Mouse (Mus musculus): Measurements from ENCODE around the gene Sh3pxd2b. TPM values are rescaled to one million over a fixed set of nuclear protein-coding genes. Genes with fewer than 3 reads are reported as not detected.

Gene Sh3pxd2b
- polyA plus RNA-seq, 1 experiment from 2014 or later, result 0.79 TPM

- no peak overlapping the region for H3K4me3 ChIP-seq (ENCODE audit: low read depth, low read length)
Measured at GRCm38 (mm10) chr11:32333235-32333634, 14.4 kb upstream of the Sh3pxd2b start.

DNA sequence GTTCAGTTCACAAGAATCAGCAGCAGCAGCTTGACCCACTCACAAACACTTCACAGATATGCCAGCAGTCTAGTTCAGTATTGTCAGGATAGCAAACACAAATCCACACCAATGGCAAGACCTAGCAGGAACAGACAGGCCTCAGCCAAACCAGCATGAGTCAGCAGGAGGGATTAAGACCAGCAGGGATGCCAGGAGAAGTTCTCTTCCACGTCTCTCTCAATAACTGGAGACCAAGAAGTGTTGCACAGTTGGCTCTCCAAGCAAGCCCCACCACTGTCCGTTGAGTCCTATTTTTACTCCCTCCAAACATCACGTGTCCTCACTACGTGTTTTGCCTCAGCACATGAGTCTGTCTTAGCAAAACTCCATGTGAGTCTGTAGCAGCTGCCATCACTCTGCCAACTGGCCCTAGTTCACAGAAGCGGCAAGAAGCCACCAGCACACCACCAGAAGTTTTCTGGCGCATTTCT lies 11.1 kb upstream of the Sh3pxd2b start:
- no peaks in the 10 kb centered on the region for H3K36me3 ChIP-seq (replicated peaks; ENCODE audit: insufficient read depth, low read length)
- no peak for TF ChIP-seq EP300 (IDR thresholded peaks at IDR 0.05; ENCODE audit: low read depth)
- TF ChIP-seq CTCF (IDR thresholded peaks at IDR 0.05; ENCODE audit: low read depth), result no peak
- no peak overlapping the region for H3K9ac ChIP-seq (replicated peaks)
- peaks cover 3% of the 10 kb centered on the region; the same call in 1 of the 2 replicates for H3K4me1 ChIP-seq (ENCODE audit: insufficient read depth)
- DNase-seq, result no peak
- no peak overlapping the region for H3K4me2 ChIP-seq (ENCODE audit: low read depth, low read length)
- no peaks in the 10 kb centered on the region for H3K27me3 ChIP-seq (ENCODE audit: insufficient read depth, low read length)
- no peak overlapping the region for H3K4me3 ChIP-seq (ENCODE audit: low read depth, low read length)
- H3K27ac ChIP-seq (ENCODE audit: low read depth), result no peak overlapping the region
- no peak for ATAC-seq
- no peaks in the 10 kb centered on the region for H3K9me3 ChIP-seq (ENCODE audit: low read length)
- WGBS (ENCODE audit: insufficient replicate concordance), result 81% methylated on average over 6 of the region's 6 CpGs

More at GRCm38 (mm10) chr11:32333235-32333634, 14.4 kb upstream of the Sh3pxd2b start:
- ATAC-seq, result no peak
- H3K9ac ChIP-seq (replicated peaks), result no peak overlapping the region
- TF ChIP-seq CTCF (IDR thresholded peaks at IDR 0.05; ENCODE audit: low read depth) (no peak), EP300 (IDR thresholded peaks at IDR 0.05; ENCODE audit: low read depth) (no peak)
- no peaks in the 10 kb centered on the region for H3K9me3 ChIP-seq (ENCODE audit: low read length)
- no peak for DNase-seq
- H3K4me2 ChIP-seq (ENCODE audit: low read depth, low read length), result no peak overlapping the region
- no peak overlapping the region for H3K27ac ChIP-seq (ENCODE audit: low read depth)
- no peaks in the 10 kb centered on the region for H3K27me3 ChIP-seq (ENCODE audit: insufficient read depth, low read length)
- no peaks in the 10 kb centered on the region for H3K36me3 ChIP-seq (replicated peaks; ENCODE audit: insufficient read depth, low read length)
- H3K4me1 ChIP-seq (ENCODE audit: insufficient read depth), result no peaks in the 10 kb centered on the region
- 68% methylated on average over 2 of the region's 2 CpGs for whole genome bisulfite sequencing (ENCODE audit: insufficient replicate concordance)

DNA sequence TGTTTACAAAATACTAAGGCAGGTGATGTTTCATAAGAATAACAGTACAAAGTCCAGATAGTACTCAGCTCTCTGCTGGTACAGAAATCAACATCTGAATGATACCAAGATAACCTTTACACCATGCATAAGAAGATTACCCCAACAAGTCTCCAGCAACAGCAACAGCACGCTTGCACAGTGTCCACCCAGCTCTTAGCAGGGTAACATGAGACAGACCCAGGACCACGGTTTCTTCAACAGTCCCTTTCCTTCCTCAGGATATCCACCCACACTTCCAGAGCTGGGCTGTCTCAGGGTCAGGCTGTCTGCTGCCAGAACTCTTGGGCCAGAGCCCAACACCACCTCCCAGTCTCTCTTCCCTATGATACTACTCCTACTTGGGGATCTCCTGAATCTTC lies 8.5 kb upstream of the Sh3pxd2b start:
- TF ChIP-seq EP300 (IDR thresholded peaks at IDR 0.05; ENCODE audit: low read depth) (no peak), CTCF (IDR thresholded peaks at IDR 0.05; ENCODE audit: low read depth) (no peak)
- Histone ChIP-seq H3K4me1 (ENCODE audit: insufficient read depth) (peaks cover 3% of the 10 kb centered on the region; the same call in 1 of the 2 replicates), H3K36me3 (replicated peaks; ENCODE audit: insufficient read depth, low read length) (no peaks in the 10 kb centered on the region), H3K9me3 (ENCODE audit: low read length) (no peaks in the 10 kb centered on the region), H3K4me2 (ENCODE audit: low read depth, low read length) (no peak overlapping the region), H3K9ac (replicated peaks) (no peak overlapping the region), H3K4me3 (ENCODE audit: low read depth, low read length) (no peak overlapping the region), H3K27me3 (ENCODE audit: insufficient read depth, low read length) (0 out of 2 replicates have a peak, but pooled peaks cover 2% of the 10 kb centered on the region), H3K27ac (ENCODE audit: low read depth) (no peak overlapping the region)
- DNase-seq (no peak), ATAC-seq (no peak)
- WGBS (ENCODE audit: insufficient replicate concordance), result 44% methylated on average over 2 of the region's 2 CpGs

GRCm38 (mm10) chr11:32340476-32341473 lies 6.8 kb upstream of the Sh3pxd2b start:
- H3K4me3 ChIP-seq (ENCODE audit: low read depth, low read length), result no peak overlapping the region
- ATAC-seq, result no peak
- 40% methylated on average over 17 of the region's 17 CpGs for WGBS (ENCODE audit: insufficient replicate concordance)

GRCm38 (mm10) chr11:32342770-32343191 lies 4.8 kb upstream of the Sh3pxd2b start:
- Histone ChIP-seq H3K27ac (ENCODE audit: low read depth) (no peak overlapping the region), H3K4me2 (ENCODE audit: low read depth, low read length) (no peak overlapping the region), H3K36me3 (replicated peaks; ENCODE audit: insufficient read depth, low read length) (no peaks in the 10 kb centered on the region), H3K9me3 (ENCODE audit: low read length) (no peaks in the 10 kb centered on the region), H3K27me3 (ENCODE audit: insufficient read depth, low read length) (peaks cover 11% of the 10 kb centered on the region), H3K9ac (replicated peaks) (no peak overlapping the region), H3K4me1 (ENCODE audit: insufficient read depth) (peaks cover 6% of the 10 kb centered on the region), H3K4me3 (ENCODE audit: low read depth, low read length) (no peak overlapping the region)
- peak; percentile 90 for TF ChIP-seq CTCF (IDR thresholded peaks at IDR 0.05; ENCODE audit: low read depth)
- TF ChIP-seq EP300 (IDR thresholded peaks at IDR 0.05; ENCODE audit: low read depth), result no peak
- ATAC-seq, result peak; percentile 10; the same call in 1 of the 2 replicates
- peak; percentile 68 for DNase-seq
- WGBS (ENCODE audit: insufficient replicate concordance), result 13% methylated on average over 2 of the region's 2 CpGs

More at GRCm38 (mm10) chr11:32340476-32341473, 6.8 kb upstream of the Sh3pxd2b start:
- H3K4me2 ChIP-seq (ENCODE audit: low read depth, low read length), result no peak overlapping the region
- no peaks in the 10 kb centered on the region for H3K36me3 ChIP-seq (replicated peaks; ENCODE audit: insufficient read depth, low read length)
- H3K27me3 ChIP-seq (ENCODE audit: insufficient read depth, low read length), result 0 out of 2 replicates have a peak, but pooled peaks cover 2% of the 10 kb centered on the region
- H3K9ac ChIP-seq (replicated peaks), result no peak overlapping the region
- H3K4me1 ChIP-seq (ENCODE audit: insufficient read depth), result peaks cover 3% of the 10 kb centered on the region; the same call in 1 of the 2 replicates
- TF ChIP-seq CTCF (IDR thresholded peaks at IDR 0.05; ENCODE audit: low read depth) (peak; percentile 84), EP300 (IDR thresholded peaks at IDR 0.05; ENCODE audit: low read depth) (no peak)
- DNase-seq, result peak; percentile 76
- no peaks in the 10 kb centered on the region for H3K9me3 ChIP-seq (ENCODE audit: low read length)
- no peak overlapping the region for H3K27ac ChIP-seq (ENCODE audit: low read depth)

DNA sequence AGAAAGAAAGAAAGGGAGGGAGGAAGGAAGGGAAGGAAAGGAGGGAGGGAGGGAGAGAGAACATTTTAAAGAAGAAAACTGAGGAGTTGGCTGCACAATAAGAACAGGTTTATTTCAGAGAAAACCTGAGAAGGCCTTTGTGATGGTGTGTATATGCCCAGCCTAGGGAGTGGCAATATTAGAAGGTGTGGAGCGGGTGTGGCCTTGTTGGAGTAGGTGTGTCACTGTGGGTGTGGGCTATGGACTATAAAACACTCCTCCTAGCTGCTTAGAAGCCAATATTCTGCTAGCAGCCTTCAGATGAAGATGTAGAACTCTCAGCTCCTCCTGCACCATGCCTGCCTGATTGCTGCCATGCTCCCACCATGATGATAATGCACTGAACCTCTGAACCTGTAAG lies 4.3 kb upstream of the Sh3pxd2b start:
- no peak overlapping the region for H3K9ac ChIP-seq (replicated peaks)
- no peak overlapping the region for H3K27ac ChIP-seq (ENCODE audit: low read depth)
- no peaks in the 10 kb centered on the region for H3K9me3 ChIP-seq (ENCODE audit: low read length)
- H3K36me3 ChIP-seq (replicated peaks; ENCODE audit: insufficient read depth, low read length), result no peaks in the 10 kb centered on the region
- ATAC-seq (no peak), DNase-seq (no peak)
- 75% methylated on average over 1 of the region's 1 CpGs for WGBS (ENCODE audit: insufficient replicate concordance)
- H3K4me3 ChIP-seq (ENCODE audit: low read depth, low read length), result no peak overlapping the region
- peaks cover 9% of the 10 kb centered on the region for H3K4me1 ChIP-seq (ENCODE audit: insufficient read depth)
- TF ChIP-seq EP300 (IDR thresholded peaks at IDR 0.05; ENCODE audit: low read depth) (no peak), CTCF (IDR thresholded peaks at IDR 0.05; ENCODE audit: low read depth) (no peak)
- no peak overlapping the region for H3K4me2 ChIP-seq (ENCODE audit: low read depth, low read length)
- H3K27me3 ChIP-seq (ENCODE audit: insufficient read depth, low read length), result peaks cover 16% of the 10 kb centered on the region
